Mouse (Mus musculus) liver, postnatal 0 days (tissue): ENCODE results near the gene Ptges3. TPM values are rescaled to one million over a fixed set of nuclear protein-coding genes. Genes with fewer than 3 reads are reported as not detected.

Experiments used
- ATAC-seq: fragments of 200-750 bp; cut with Nextera tagmentation; 2 replicates; pipeline ENCODE4 v1.8.0; 2017; ENCODE audit warnings: mild to moderate bottlenecking, moderate library complexity
- DNase-seq: peaks from one replicate; pipeline ENCODE4 v3.0.0-alpha.2; 2016
- H3K27ac ChIP-seq: fragments of 300-500 bp; sonication (generic); 2 replicates; pipeline ENCODE4 v1.5.1; 2014; ENCODE audit warnings: antibody characterized with exemption, moderate library complexity, mild to moderate bottlenecking, low read depth
- H3K27me3 ChIP-seq: fragments of 300-500 bp; sonication (generic); 2 replicates; pipeline ENCODE4 v1.6.1; 2014; ENCODE audit warnings: low read length, control low read depth, mixed read lengths; ENCODE audit not compliant: insufficient read depth
- H3K36me3 ChIP-seq: fragments of 300-500 bp; sonication (generic); replicated peaks from 2 replicates; pipeline ENCODE4 v1.6.1; 2014; ENCODE audit warnings: mild to moderate bottlenecking, control low read depth, low read length, moderate library complexity, mixed read lengths; ENCODE audit not compliant: insufficient read depth
- H3K4me1 ChIP-seq: fragments of 300-500 bp; sonication (generic); 2 replicates; pipeline ENCODE4 v1.6.1; 2014; ENCODE audit warnings: antibody characterized with exemption, mild to moderate bottlenecking, control low read depth; ENCODE audit not compliant: insufficient read depth
- H3K4me2 ChIP-seq: fragments of 300-500 bp; sonication (generic); 2 replicates; pipeline ENCODE4 v1.6.1; 2014; ENCODE audit warnings: low read depth, mild to moderate bottlenecking, low read length, moderate library complexity, mixed read lengths
- H3K4me3 ChIP-seq: fragments of 300-500 bp; sonication (generic); 2 replicates; pipeline ENCODE4 v1.5.1; 2014; ENCODE audit warnings: low read depth, low read length
- H3K9ac ChIP-seq: fragments of 300-500 bp; sonication (generic); replicated peaks from 2 replicates; pipeline ENCODE4 v1.6.1; 2014; ENCODE audit warnings: mild to moderate bottlenecking, moderate library complexity
- H3K9me3 ChIP-seq: fragments of 300-500 bp; sonication (generic); 2 replicates; pipeline ENCODE4 v1.6.1; 2016; ENCODE audit warnings: mild to moderate bottlenecking, control low read depth, low read length, mixed read lengths
- CTCF ChIP-seq: sonication (generic); IDR thresholded peaks from 2 replicates; pipeline ENCODE4 v1.5.1; 2016; ENCODE audit warnings: antibody characterized with exemption, low read depth
- EP300 ChIP-seq: IDR thresholded peaks from 2 replicates; pipeline ENCODE4 v1.6.1; 2016; ENCODE audit warnings: antibody characterized with exemption, low read depth, mild to moderate bottlenecking
- WGBS: fragments of 180-500 bp; shearing (Covaris S2); extraction: QIAGEN DNeasy Blood & Tissue Kit; methylation state at CpG from one replicate; pipeline ENCODE4 v1.1.7; 2014; ENCODE audit not compliant: insufficient replicate concordance; 5-methylcytosine and 5-hydroxymethylcytosine counted together
- polyA plus RNA-seq: library from polyadenylated mRNA; unstranded; fragments of >200 nt; fragmentation: Nextera tagmentation; extraction: Ambion mirVana; gene quantifications from 2 replicates; pipeline ENCODE4 v1.2.1, GENCODE M21; 2015

Ptges3 gene
- polyA plus RNA-seq, 1 experiment from 2014 or later, result 193 TPM

DNA sequence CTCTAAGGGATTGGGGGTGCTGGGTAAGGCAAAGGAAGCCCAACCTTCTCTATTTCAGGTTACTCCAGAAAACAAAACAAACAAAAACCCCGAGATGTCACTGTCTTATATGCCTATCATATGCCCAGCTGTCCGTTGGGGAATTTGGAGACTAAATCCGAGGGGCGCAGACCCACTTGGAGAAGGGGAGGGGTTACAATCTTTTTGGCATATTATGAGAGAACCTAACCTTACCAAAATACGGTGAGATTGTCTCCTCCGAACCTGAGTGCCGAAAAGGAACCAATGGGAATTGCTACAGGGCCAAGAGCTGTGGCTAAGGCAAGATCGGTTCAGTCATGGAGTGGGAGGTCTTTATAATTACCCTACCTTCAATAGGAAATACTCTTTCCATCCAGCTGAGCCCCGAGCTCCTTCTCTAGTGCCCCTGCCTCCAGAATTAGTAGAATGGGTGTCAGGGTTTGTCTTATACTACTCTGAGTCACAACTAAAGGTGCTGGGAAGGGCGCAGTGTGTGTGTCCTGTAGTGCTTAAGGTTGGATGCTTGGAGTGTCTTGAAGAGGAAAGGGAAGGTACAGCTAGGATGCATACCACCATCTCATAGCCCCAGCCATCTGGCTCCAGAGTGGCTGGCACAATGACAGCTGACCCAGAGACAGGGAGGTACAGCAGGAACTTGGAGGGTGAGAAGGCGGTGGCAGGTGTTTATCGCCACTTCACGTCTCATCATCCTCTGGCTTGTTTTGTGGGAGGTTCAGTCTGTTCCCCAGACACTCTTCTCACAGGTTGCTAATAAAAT is 34.9 kb downstream of the Ptges3 start:
- Histone ChIP-seq H3K9me3 (no peaks in the 10 kb centered on the region), H3K27ac (peak overlapping the region; percentile 99), H3K4me2 (peak overlapping the region; percentile 69), H3K36me3 (peaks cover 14% of the 10 kb centered on the region), H3K9ac (peak overlapping the region; percentile 93), H3K27me3 (no peaks in the 10 kb centered on the region), H3K4me1 (peaks cover 52% of the 10 kb centered on the region), H3K4me3 (peak overlapping the region; percentile 82)
- DNase-seq (peak; percentile 70), ATAC-seq (peak; percentile 28)
- 24% methylated on average over 13 of the region's 13 CpGs for WGBS
- no peak for TF ChIP-seq EP300
- TF ChIP-seq CTCF, result no peak

GRCm38 (mm10) chr10:128094340-128094968 is 35.7 kb downstream of the Ptges3 start:
- H3K27me3 ChIP-seq, result no peaks in the 10 kb centered on the region
- ATAC-seq, result peak; percentile 64
- peak overlapping the region; percentile 69 for H3K4me2 ChIP-seq
- H3K36me3 ChIP-seq, result peaks cover 6% of the 10 kb centered on the region
- DNase-seq, result peak; percentile 95
- H3K9ac ChIP-seq, result peak overlapping the region; percentile 93
- peaks cover 53% of the 10 kb centered on the region for H3K4me1 ChIP-seq
- 8% methylated on average over 19 of the region's 19 CpGs for WGBS
- H3K27ac ChIP-seq, result peak overlapping the region; percentile 99
- H3K9me3 ChIP-seq, result no peaks in the 10 kb centered on the region
- TF ChIP-seq EP300 (no peak; the same call in 1 of the 2 replicates), CTCF (no peak)
- H3K4me3 ChIP-seq, result peak overlapping the region; percentile 82

DNA sequence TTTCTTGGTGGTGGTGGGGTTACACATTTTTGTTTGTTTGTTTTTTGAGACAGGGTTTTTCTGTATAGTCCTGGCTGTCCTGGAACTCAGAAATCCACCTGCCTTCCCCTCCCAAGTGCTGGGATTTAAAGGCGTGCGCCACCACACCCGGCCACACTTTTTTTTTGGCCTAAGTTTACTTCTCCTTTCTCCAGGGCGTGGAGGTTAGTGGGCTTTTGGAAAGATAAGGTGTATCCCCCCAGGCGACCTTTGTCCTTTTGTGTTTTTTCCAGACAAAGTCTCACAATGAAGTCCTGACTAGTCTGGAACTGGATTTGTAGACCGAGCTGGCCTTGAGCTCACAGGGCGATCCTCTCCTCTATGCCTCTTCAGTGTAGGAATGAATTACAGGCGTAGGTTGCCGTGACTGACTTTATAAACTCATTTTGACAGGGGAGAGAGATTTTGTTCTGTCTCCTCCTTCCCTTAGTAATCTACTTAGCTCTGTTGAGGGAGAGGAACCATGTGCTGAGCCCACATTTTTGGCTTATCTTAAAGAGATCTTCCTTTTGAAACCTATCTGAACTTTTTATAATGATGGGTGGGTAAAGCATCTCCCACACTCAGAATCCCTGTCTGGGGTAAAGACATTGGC is 36.4 kb downstream of the Ptges3 start:
- Histone ChIP-seq H3K9me3 (no peaks in the 10 kb centered on the region), H3K9ac (peak overlapping the region; percentile 93), H3K4me1 (peaks cover 53% of the 10 kb centered on the region), H3K4me2 (peak overlapping the region; percentile 69), H3K27ac (peak overlapping the region; percentile 99), H3K4me3 (peak overlapping the region; percentile 82), H3K27me3 (no peaks in the 10 kb centered on the region), H3K36me3 (no peaks in the 10 kb centered on the region; the same call in none of the 2 replicates)
- no peak for DNase-seq
- ATAC-seq, result no peak
- TF ChIP-seq CTCF (no peak), EP300 (no peak)
- 24% methylated on average over 9 of the region's 9 CpGs for WGBS

DNA sequence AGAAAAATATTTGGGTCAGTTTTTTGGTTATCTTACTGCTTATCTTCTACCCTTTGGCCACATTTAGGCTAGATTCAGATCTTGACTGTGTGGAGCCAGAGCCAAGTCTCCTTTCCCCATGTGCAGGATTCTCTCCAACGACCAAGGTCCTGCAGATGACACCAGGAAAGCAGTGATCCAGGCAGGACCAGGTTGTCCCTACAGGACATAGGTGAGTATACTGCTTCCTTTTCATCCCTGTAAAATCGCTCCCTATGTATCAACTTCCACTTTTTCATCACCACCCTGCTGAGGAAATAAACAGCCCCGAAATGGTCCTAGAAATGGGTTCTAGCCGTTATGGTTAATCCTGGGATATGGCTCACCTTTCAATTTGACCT is 37.5 kb downstream of the Ptges3 start:
- Histone ChIP-seq H3K9me3 (no peaks in the 10 kb centered on the region), H3K9ac (peak overlapping the region; percentile 97), H3K36me3 (no peaks in the 10 kb centered on the region; the same call in 1 of the 2 replicates), H3K4me3 (peak overlapping the region; percentile 99), H3K27ac (no peak overlapping the region), H3K4me1 (peaks cover 45% of the 10 kb centered on the region), H3K27me3 (no peaks in the 10 kb centered on the region), H3K4me2 (peak overlapping the region; percentile 92)
- 11% methylated on average over 4 of the region's 4 CpGs for WGBS
- ATAC-seq (no peak), DNase-seq (no peak)
- TF ChIP-seq CTCF, result no peak
- no peak for TF ChIP-seq EP300

DNA sequence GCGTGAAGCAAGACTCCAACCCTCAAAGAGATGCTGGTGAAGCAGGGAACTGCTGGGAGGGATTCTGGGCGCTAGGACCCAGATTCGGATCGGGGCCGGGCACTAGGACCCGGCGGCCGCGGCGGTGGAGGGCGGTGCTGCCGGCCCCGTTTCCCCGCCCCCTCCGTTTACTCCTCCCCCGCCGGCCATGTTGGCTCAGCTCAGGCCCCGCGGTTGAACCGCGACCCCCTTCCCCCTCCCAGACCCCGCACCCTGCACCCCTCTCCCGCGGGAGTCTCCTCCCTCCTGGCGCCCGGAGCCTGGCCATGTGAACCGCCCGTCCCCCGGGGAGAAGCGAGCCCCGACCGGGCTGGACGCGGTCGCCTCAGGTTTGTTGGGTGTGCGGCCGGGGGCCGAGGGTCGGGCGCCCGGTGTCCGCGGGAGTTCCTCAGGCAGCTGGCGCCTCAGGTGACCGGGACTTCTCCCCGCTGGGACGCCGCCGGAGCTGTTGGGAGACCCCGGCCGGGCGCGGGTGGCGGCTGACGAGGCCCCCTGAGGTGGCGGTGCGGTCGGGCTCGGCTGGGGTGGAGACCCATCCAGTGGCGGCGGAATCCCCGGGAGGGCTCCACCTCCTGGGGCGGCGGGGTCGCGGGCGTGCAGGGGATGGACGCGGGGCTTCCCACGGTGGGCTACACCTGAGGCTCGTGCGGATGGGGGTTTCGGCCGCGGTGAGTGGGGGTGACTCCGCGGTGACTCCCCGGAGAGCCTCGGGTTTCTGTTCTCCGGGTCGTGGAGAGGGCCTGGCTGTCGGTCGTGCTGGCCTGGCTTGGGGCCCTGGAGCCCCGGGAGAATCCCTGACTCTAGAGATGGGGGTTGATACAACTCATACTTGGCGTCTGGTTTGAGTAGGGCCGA is 38.2 kb downstream of the Ptges3 start:
- peak; percentile 94 for DNase-seq
- no peaks in the 10 kb centered on the region; the same call in 1 of the 2 replicates for H3K36me3 ChIP-seq
- WGBS, result 2% methylated on average over 77 of the region's 86 CpGs
- peak overlapping the region; percentile 97 for H3K9ac ChIP-seq
- no peaks in the 10 kb centered on the region for H3K27me3 ChIP-seq
- H3K9me3 ChIP-seq, result no peaks in the 10 kb centered on the region
- H3K27ac ChIP-seq, result peak overlapping the region; percentile 87
- peak; percentile 54 for ATAC-seq
- peaks cover 45% of the 10 kb centered on the region for H3K4me1 ChIP-seq
- peak overlapping the region; percentile 92 for H3K4me2 ChIP-seq
- peak; percentile 15; the same call in 1 of the 2 replicates for TF ChIP-seq CTCF
- TF ChIP-seq EP300, result 0 out of 2 replicates have a peak, but pooled peaks have one; percentile 28
- peak overlapping the region; percentile 99 for H3K4me3 ChIP-seq
